Mouse (Mus musculus) cerebellum, adult 2 months (tissue): Measurements from ENCODE around the gene Oca2.

Source experiments
- CTCF ChIP-seq: fragments of 200-500 bp; IDR thresholded peaks from 2 replicates; pipeline ENCODE4 v1.5.1; 2011; ENCODE audit warnings: low read depth, mild to moderate bottlenecking, control low read depth, low read length, moderate library complexity, borderline replicate concordance; ENCODE audit not compliant: insufficient read depth
- POLR2A ChIP-seq: fragments of 200-500 bp; IDR thresholded peaks from 2 replicates; pipeline ENCODE4 v1.6.1; 2011; ENCODE audit warnings: low read length, control low read depth, borderline replicate concordance; ENCODE audit not compliant: insufficient read depth

DNA sequence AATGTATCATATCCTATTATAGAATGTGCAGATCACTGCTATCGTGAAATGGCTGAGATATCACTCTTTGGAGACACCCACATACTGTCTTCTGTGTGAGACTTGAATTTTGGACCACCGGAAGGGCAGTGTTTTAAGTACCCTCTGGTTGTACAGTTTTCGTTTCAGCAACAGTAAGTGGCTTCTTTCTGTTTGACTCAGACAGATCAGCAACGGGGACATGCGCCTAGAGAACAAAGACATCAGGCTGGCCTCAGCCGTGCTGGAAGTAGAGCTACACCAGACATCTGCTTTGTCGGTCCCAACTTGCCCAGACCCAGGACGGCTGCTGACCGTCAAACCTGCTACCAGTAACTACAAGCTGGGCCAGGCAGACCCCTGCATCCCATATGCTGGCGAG, 15.0 kb downstream of the Oca2 start:
- TF ChIP-seq CTCF = no peak
- no peak for TF ChIP-seq POLR2A
